Mouse (Mus musculus): ENCODE data around the gene Itgad.

DNA sequence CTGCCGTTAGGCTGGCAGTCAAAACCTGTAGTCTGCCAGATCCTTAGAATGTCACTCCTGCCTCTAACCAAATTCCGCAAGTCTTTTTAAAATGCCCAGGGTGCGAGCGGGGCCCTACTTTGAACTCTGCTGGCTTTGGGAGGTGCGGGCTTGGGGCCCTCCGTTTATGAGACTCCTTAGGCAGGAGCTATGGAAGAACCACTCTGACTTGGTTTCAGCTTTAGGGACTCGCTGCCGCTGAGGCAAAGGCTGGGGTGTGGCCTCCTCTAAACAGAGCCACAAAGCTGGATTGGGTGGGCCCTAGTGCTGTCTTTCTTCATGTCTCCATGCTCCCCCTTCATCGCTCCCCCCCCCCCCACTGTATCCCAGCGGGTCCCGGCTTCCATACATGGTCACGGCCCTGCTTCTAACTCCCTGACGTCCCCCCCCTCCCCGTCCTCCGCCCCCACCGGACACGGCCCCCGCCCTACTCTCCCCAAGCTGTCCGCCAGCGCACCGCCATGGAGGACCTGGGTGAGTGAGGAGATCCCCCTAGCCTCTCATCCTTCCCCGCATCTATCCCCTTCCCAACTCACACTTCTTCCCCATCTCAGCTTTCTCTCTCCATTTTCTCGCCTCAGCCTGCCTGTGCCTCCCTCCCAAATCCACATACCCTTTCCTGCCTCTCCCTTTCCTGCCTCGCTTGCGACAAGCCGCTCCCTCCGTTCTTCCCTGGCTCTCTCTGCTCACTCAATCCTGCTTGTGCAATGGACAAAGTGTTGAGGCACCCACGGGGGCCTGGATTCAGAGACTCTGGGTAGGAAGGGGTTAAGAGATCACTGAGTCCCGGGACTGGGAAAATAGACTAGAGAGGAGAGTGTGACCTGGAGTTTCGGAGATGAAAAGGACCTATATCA, 92.6 kb downstream of the Itgad start, which contains the start of gene Tgfb1i1:
- TF ChIP-seq CTCF (IDR thresholded peaks at IDR 0.05; ENCODE audit: control insufficient read depth, insufficient read depth, insufficient replicate concordance, low read depth, low read length) (no peak), POLR2A (IDR thresholded peaks at IDR 0.05; ENCODE audit: control insufficient read depth, low read depth, low read length) (no peak; the same call in 1 of the 2 replicates)
